Mouse (Mus musculus) CH12.LX (cell line): ENCODE measurements around the gene Tbcb. TPM values are rescaled to one million over a fixed set of nuclear protein-coding genes. Genes with fewer than 3 reads are reported as not detected.
"Not testable (repeated sequence)": the region's sequence is repeated elsewhere in the genome, so short reads cannot be mapped to it uniquely, and the experiment has no call there.

Experiments
- DNase-seq: peaks from one replicate; pipeline ENCODE4 v3.0.0-alpha.2; 2013; ENCODE audit errors: extremely low read depth
- H3K27ac ChIP-seq: 2 replicates; pipeline ENCODE4 v1.5.1; 2012; ENCODE audit warnings: low read depth, mild to moderate bottlenecking, control low read depth, moderate library complexity; ENCODE audit not compliant: insufficient read depth
- H3K27me3 ChIP-seq: replicated peaks from 2 replicates; pipeline ENCODE3; 2012; ENCODE audit warnings: inconsistent platforms
- H3K36me3 ChIP-seq, 2 experiments: replicated peaks in 1 of 2; 2 replicates each; pipeline versions ENCODE3 to v1.6.1; 2012; ENCODE audit warnings: inconsistent platforms in 1 of 2, low read length in 1 of 2, mild to moderate bottlenecking in 1 of 2, mixed read lengths in 1 of 2, moderate library complexity in 1 of 2; ENCODE audit not compliant: control insufficient read depth in 1 of 2, insufficient read depth in 1 of 2
- H3K4me1 ChIP-seq, 2 experiments: 2 replicates each; pipeline ENCODE4 v1.6.1; 2012; ENCODE audit warnings: inconsistent platforms in 1 of 2, moderate library complexity in 1 of 2; ENCODE audit not compliant: insufficient read depth in 2 of 2, control insufficient read depth in 1 of 2
- H3K4me2 ChIP-seq: 2 replicates; pipeline ENCODE4 v1.6.1; 2012; ENCODE audit warnings: low read depth, mild to moderate bottlenecking, control low read depth; ENCODE audit not compliant: poor library complexity, insufficient read depth, severe bottlenecking
- H3K4me3 ChIP-seq, 3 experiments: fragments of 150-350 bp in 1 of 3; sonication (generic) in 1 of 3; replicated peaks in 1 of 3; 2 replicates each; pipeline versions ENCODE3 to v1.5.1; 2011 to 2012; ENCODE audit warnings: low read depth in 2 of 3, low read length in 2 of 3, mild to moderate bottlenecking in 2 of 3, moderate library complexity in 2 of 3, control low read depth in 1 of 3, improper control_type of control experiment in 1 of 3, inconsistent platforms in 1 of 3, mixed read lengths in 1 of 3; ENCODE audit not compliant: poor library complexity in 1 of 3
- H3K79me2 ChIP-seq: replicated peaks from 2 replicates; pipeline ENCODE4 v1.6.1; 2012; ENCODE audit warnings: mild to moderate bottlenecking, moderate library complexity; ENCODE audit not compliant: control insufficient read depth, poor library complexity, insufficient read depth, severe bottlenecking; ENCODE audit errors: extremely low read depth
- H3K9ac ChIP-seq: 2 replicates; pipeline ENCODE4 v1.6.1; 2012; ENCODE audit warnings: low read depth, mild to moderate bottlenecking, control low read depth, moderate library complexity; ENCODE audit not compliant: insufficient read depth
- H3K9me3 ChIP-seq: replicated peaks from 2 replicates; pipeline ENCODE3; 2012; ENCODE audit warnings: low read length, inconsistent platforms, mixed read lengths
- BHLHE40 ChIP-seq: IDR thresholded peaks from 2 replicates; pipeline ENCODE4 v1.6.1; 2011; ENCODE audit warnings: mild to moderate bottlenecking, low read depth, low read length, improper control_type of control experiment
- CHD1 ChIP-seq: IDR thresholded peaks from 2 replicates; pipeline ENCODE4 v1.6.1; 2012; ENCODE audit warnings: low read depth, low read length, improper control_type of control experiment, inconsistent platforms
- CTCF ChIP-seq, 2 experiments: IDR thresholded peaks in 1 of 2; conservative IDR thresholded peaks in 1 of 2; 2 replicates each; pipeline ENCODE4 v1.5.1; 2011 to 2012; ENCODE audit warnings: low read depth in 2 of 2, low read length in 2 of 2, improper control_type of control experiment in 1 of 2, inconsistent platforms in 1 of 2, mild to moderate bottlenecking in 1 of 2, moderate library complexity in 1 of 2
- E2F4 ChIP-seq: IDR thresholded peaks from 2 replicates; pipeline ENCODE4 v1.6.1; 2011; ENCODE audit warnings: low read depth, low read length, improper control_type of control experiment; ENCODE audit not compliant: insufficient replicate concordance
- MAFK ChIP-seq: IDR thresholded peaks from 2 replicates; pipeline ENCODE4 v1.6.1; 2011; ENCODE audit warnings: low read length, improper control_type of control experiment; ENCODE audit not compliant: insufficient replicate concordance
- SIN3A ChIP-seq: IDR thresholded peaks from 2 replicates; pipeline ENCODE4 v1.6.1; 2012; ENCODE audit warnings: low read length, improper control_type of control experiment, inconsistent platforms
- ZNF384 ChIP-seq: IDR thresholded peaks from 2 replicates; pipeline ENCODE4 v1.6.1; 2012; ENCODE audit warnings: low read depth, low read length, improper control_type of control experiment, inconsistent platforms
- dilution Hi-C: fragments of 300-500 bp; cut with MboI; formaldehyde crosslinking; loops from 2 replicates; pipeline ENCODE4 v1.14.3; 2020; ENCODE audit warnings: low sequenced_read_pairs; ENCODE audit not compliant: extremely low pct_unique_long_range_greater_than_20kb, extremely low pct_ligation_motif_present
- in situ Hi-C: fragments of 300-500 bp; cut with MboI; formaldehyde crosslinking; loops from 3 replicates; pipeline ENCODE4 v1.14.3; 2019; ENCODE audit warnings: low sequenced_read_pairs, low pct_ligation_motif_present, low pct_unique_long_range_greater_than_20kb, mixed read lengths
- polyA plus RNA-seq: library from polyadenylated mRNA; unstranded; fragments of >175 nt; gene quantifications from 2 replicates; pipeline ENCODE4 v1.2.1, GENCODE M21; 2012; ENCODE audit warnings: low read depth; ENCODE audit not compliant: insufficient read length
- total RNA-seq, 2 experiments: library from RNA; depleted of rRNA; stranded (reverse); fragments of 300-350 nt in 1 of 2; fragments of >200 nt in 1 of 2; gene quantifications; 2 replicates each; pipeline ENCODE4 v1.2.3; 2012 to 2014

Tbcb gene
- total and polyA plus RNA-seq, 3 experiments, result 57.7 to 89.6 (median 79.9) TPM

- TF ChIP-seq MAFK (peak; percentile 60; the same call in 1 of the 2 replicates), CHD1 (no peak)
Observed at GRCm38 (mm10) chr7:30205383-30205782, 26.7 kb downstream of the Tbcb start (continued).

GRCm38 (mm10) chr7:30204380-30204779 lies 27.7 kb downstream of the Tbcb start:
- H3K27ac ChIP-seq, result no peak overlapping the region
- H3K4me2 ChIP-seq, result peak overlapping the region; percentile 57
- TF ChIP-seq BHLHE40 (peak; percentile 40; the same call in 1 of the 2 replicates), SIN3A (no peak)
- H3K9ac ChIP-seq, result no peak overlapping the region
- dilution Hi-C loops, result no loop called here
- no peaks in the 10 kb centered on the region for H3K9me3 ChIP-seq
- H3K27me3 ChIP-seq, result no peaks in the 10 kb centered on the region
- H3K36me3 ChIP-seq, result no peaks in the 10 kb centered on the region
- DNase-seq, result no peak
- in situ Hi-C loops, result no loop called here
- H3K79me2 ChIP-seq, result no peaks in the 10 kb centered on the region
- H3K4me3 ChIP-seq, result no peak overlapping the region
- peaks cover 4 to 10% of the 10 kb centered on the region in 2 experiments; a peak in 3 of 4 replicates for H3K4me1 ChIP-seq

GRCm38 (mm10) chr7:30202895-30203690 lies 29.0 kb downstream of the Tbcb start:
- no peaks in the 10 kb centered on the region for H3K36me3 ChIP-seq
- no peak overlapping the region for H3K9ac ChIP-seq
- H3K9me3 ChIP-seq, result no peaks in the 10 kb centered on the region
- no peak overlapping the region for H3K4me3 ChIP-seq
- no peaks in the 10 kb centered on the region for H3K27me3 ChIP-seq
- H3K4me2 ChIP-seq, result no peak overlapping the region
- dilution Hi-C loops, result no loop called here
- no peak for DNase-seq
- TF ChIP-seq CTCF (conservative IDR thresholded peaks at IDR 0.05 in 1 of 2, IDR thresholded peaks at IDR 0.05 in 1 of 2; ENCODE audit: low read depth in 2 of 2, low read length in 2 of 2), result no peak
- no peak for TF ChIP-seq ZNF384
- no peak for TF ChIP-seq E2F4
- H3K79me2 ChIP-seq, result no peaks in the 10 kb centered on the region
- no peak overlapping the region for H3K27ac ChIP-seq
- peaks cover 4 to 13% of the 10 kb centered on the region in 2 experiments; a peak in 3 of 4 replicates for H3K4me1 ChIP-seq
- in situ Hi-C loops, result no loop called here

- peak; percentile 40; the same call in 1 of the 2 replicates for TF ChIP-seq MAFK
- DNase-seq, H3K79me2 ChIP-seq, in situ Hi-C loops, H3K27me3 ChIP-seq, dilution Hi-C loops, H3K4me2 ChIP-seq, H3K36me3 ChIP-seq, H3K4me3 ChIP-seq, H3K27ac ChIP-seq, H3K9ac ChIP-seq, H3K9me3 ChIP-seq: not testable (repeated sequence)
- peaks cover 4 to 15% of the 10 kb centered on the region in 2 experiments; a peak in 3 of 4 replicates for H3K4me1 ChIP-seq
Observed at GRCm38 (mm10) chr7:30200661-30201060, 31.4 kb downstream of the Tbcb start.
